Mouse (Mus musculus) urinary bladder, postnatal 4 days (tissue): ENCODE measurements around the gene Hdac9.

Experiments
- DNase-seq, 2 experiments: peaks; one replicate each; pipeline ENCODE4 v3.0.0; 2021 to 2022; ENCODE audit warnings: low spot score in 2 of 2

Gene Hdac9

DNA sequence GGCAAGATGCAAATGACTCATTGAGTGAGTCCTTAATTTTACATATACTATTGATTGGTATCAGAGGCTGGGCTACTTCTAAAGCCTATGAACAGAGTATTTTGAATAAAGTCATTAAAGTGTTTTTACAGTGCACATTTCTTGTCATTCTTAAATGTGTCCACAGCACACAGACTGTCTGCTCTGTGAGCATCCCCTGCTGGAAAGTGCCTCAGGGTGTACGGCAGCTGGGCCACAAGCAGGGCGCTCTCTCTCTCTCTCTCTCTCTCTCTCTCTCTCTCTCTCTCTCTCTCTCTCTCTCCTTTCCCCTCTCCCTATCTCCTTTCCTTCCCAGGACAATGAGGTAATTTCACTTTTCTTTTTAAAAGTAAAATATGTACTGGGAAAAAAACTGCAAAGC, 569.4 kb downstream of the Hdac9 start:
- no peak for DNase-seq

- no peak for DNase-seq
These were observed 574.1 kb downstream of the Hdac9 start for GRCm38 (mm10) chr12:34342761-34343160.

GRCm38 (mm10) chr12:34338886-34339285, 578.0 kb downstream of the Hdac9 start:
- DNase-seq = no peak

DNA sequence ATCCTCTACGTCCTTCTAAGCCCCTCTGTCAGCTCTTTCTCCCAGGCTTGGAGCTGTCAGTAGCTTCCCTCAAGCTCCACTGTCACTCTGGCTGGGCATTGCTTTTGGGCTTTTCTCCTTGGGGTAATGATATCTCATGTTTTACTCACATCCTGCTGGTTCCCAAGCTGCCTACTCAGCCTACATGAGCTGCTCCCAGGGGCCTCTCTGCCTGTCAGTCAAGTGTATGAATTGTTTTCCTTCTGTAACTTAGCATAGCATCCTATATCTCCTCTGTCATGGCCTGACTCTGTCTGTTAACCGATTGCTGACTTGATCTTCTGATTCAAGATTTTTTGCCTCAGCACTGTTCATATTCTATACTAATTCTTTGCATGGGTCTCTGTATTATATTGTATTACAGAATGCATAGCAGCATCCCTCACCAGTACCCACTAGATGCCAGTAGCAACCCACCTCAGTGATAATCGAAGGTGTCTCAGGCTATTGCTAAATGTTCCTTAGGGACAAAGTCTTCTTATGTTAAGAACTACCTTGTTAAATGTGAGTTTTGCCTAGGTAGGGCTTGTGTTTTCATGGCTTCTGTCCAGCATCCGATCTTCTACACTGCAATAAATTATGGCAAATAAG, 582.3 kb downstream of the Hdac9 start:
- no peak for DNase-seq

DNA sequence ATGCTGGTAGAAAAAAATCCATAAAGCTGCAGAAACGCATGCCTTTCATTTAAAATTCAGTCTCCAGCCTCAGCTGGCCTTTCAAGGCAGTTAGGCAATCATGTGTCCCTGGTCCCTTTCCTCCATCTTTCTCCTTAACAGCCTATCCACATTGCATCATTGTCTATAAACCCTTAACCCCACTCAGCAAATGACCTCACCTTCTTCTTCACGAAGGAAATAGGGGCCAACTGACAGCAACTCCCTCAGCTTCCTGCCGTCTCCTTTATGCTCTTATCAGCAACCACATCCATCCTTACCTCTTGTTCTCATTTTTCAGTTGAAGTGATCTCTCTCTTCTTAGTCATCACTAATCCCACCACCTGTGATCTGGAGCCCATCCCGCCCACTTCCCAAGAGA, 584.0 kb downstream of the Hdac9 start:
- no peak for DNase-seq

DNA sequence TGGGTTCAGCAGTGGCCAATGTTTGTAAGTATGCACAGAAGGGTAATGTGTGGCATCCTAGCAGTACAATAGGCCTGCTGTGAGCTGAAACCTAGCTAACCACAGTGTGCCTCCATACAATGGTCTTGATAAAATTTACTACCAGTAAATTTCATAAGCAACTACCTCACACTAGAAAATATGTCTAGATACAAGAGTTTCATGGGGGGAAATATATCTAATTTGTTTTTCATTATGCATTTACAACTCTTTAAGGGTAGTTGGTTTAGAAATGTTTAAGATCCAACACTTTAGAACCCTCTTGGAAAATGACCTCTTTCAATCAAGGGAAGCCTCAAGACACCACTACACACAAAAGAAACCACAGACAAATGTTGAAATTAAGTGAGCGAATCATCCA, 589.8 kb downstream of the Hdac9 start:
- no peak for DNase-seq

DNA sequence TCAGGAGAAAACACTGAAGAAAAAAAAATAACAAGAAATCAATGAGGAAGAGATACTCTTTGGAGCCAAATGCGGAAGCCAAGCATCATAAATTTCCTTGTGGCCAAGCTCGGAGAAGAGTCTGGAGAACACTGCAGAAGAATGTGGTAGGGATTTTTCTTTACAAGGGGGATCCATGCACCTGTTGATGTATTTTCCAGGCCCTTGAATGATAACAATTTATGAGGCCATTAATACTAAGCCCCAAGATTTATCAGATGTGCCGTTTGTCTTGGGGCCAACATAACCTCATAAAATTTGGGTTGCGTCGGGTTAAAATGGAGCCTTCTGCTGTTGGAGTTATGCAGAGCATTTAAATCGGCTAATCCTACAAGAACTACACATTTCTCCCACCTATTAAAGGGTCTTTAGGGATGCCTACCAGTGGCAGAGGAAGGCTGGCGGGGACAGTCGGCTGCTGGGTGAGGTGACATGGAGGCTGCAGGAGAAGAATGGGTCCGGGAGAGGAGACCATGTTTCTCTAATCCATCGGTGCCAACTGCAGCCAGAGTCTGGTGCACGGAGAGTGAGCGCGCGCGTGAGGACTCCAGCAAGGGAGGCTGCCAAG, 604.7 kb downstream of the Hdac9 start:
- no peak for DNase-seq

- DNase-seq = no peak
These were observed 611.4 kb downstream of the Hdac9 start for GRCm38 (mm10) chr12:34305453-34305852.

- no peak for DNase-seq
These were observed 624.5 kb downstream of the Hdac9 start for GRCm38 (mm10) chr12:34292346-34292745.

DNA sequence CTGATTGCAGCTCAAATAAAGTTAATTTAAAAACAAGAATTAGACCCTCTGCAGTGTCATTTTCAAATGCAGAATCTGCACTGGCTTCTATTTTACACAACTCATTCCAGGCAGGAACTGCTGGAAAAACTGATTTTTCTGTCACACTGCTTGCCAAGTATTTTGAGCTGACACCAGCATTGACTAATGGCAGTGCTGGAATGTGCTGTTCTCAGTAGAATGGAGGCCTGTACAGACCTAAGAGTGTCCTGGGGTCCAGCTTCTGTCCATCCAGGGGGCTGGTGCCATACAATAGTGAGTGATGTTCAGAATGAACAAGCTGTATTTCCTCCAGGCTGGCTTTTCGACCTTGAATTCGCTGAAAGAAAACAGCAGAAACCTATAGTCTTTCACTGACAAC, 629.7 kb downstream of the Hdac9 start:
- DNase-seq = no peak

DNA sequence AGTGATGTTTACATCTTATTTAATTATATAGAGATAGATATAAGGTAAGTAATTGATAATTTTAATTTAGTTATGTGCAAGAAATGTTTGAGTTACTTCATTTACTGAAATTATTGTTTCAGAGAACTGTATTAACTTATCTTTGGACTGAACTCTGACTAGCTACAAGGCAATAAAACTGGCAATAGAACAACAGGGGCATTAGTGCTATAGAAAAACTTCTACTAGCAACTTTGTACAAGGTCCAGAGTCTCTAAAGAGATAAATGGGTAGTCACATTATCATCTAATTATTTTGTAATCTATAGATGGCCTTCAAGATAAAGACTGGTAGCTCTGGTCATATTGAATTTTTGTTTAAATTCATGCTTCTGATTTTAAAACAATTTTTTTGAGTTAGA, 632.0 kb downstream of the Hdac9 start:
- no peak for DNase-seq

- no peak for DNase-seq
These were observed 632.5 kb downstream of the Hdac9 start for GRCm38 (mm10) chr12:34284396-34284795.

DNA sequence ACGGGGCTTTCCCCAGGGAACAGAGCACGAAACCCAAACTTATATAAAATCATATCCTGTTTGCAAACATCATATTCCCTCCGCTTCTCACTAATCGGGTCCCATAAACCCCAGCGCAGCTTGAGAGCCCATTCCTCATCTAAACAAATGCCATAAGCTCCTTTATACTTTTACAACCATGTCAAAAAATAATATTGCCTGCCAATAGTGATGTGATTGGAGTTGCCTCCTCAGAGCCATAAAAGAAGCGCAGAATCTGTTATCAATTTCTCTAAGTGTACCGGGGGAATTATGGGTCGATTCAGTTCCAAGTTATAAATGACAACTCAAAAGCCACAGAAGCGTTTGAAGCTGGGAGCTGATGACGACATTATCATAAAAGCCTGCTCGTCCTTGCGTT, 638.1 kb downstream of the Hdac9 start:
- DNase-seq = no peak

DNA sequence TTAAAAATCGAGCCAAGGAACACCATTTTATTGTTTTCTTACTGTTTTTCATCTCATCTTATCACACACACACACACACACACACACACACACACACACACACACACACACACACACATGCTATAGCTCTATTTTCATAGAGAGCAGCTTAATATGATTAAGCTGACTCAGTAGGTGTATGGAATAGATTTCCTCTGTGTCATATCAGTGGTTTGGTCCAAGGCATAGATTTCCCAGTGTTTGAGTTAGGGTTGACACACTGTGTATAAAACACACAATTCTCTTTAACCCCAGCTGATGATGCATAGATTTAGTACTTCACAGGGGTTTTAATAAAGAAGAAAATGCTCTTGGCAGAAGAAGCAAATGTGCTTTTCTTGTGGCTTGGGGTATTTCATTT, 643.1 kb downstream of the Hdac9 start:
- DNase-seq = no peak

- no peak for DNase-seq
These were observed 646.8 kb downstream of the Hdac9 start for GRCm38 (mm10) chr12:34270096-34270495.

DNA sequence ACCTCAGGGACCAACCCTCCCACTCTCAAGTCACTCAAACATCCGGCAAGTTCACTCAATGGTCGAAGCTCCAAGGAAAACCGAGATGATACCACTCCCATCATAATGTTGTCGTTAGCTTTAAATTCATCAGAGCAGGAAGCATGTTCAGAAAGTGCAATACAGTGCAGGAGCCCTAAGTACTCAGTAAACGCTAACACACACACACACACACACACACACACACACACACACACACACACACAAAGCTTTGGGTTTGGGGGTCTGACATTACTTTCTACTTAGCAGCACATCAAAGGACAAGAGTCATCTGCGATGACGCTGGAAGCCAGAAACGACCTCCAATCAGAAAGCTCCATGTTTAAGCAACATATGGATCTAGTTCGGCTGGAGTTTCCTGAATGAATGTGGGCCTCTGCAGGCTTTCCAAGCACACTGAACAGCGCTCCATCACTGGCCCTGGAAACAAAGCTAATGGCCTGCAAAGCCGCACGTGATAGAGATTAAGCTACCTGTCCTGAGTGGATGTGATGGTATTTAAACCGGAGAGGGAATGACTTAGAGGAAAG, 647.3 kb downstream of the Hdac9 start:
- DNase-seq = no peak

DNA sequence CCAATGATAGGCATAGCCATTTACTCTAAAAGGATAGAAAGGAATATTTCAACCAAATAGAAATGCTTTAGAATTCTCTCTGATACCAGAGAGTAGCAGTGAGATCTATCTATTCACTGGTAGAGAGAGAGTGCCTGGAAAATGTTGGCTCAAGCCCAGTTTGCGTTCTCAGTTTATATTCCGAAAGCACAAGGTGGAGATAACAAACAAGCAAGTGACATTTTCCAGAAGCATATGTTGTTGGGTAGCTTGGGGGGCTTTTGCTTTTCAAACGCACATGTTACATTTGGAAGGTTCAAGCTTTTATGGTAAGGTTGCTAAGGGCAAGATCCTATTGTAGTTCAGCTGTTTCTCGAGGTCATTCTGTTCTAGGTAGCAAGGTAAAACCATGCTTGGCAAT, 657.2 kb downstream of the Hdac9 start:
- DNase-seq = no peak

- no peak for DNase-seq
These were observed 667.7 kb downstream of the Hdac9 start for GRCm38 (mm10) chr12:34249160-34249559.

- DNase-seq = no peak
These were observed 668.4 kb downstream of the Hdac9 start for GRCm38 (mm10) chr12:34248193-34249121.

GRCm38 (mm10) chr12:34238796-34239195, 678.1 kb downstream of the Hdac9 start:
- no peak for DNase-seq

GRCm38 (mm10) chr12:34231621-34232150, 685.2 kb downstream of the Hdac9 start:
- no peak for DNase-seq

DNA sequence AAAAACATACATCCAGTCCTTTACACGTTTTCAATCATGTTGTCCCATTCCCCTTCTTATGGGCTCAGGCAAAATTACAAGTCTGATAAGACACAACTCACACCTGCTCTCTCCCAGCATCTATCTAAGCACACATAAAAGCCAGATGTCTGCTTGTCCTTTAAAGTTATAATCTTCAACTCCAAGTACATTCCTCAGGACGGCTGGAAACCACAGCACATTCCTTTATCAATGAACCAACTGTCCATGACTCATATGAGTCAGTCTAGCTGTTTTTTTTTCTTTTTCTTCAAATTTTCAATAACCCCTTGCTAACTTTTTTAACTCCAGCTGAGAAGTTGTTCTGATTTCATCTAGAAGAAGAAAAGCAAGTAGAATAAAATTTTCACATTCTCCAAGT, 692.4 kb downstream of the Hdac9 start:
- no peak for DNase-seq
